Mouse (Mus musculus) C2C12 (cell line): ENCODE data around the gene Egfr. TPM values are rescaled to one million over a fixed set of nuclear protein-coding genes. Genes with fewer than 3 reads are reported as not detected.

Source experiments
- H3K27me3 ChIP-seq: one replicate; pipeline ENCODE4 v1.6.1; 2011; ENCODE audit not compliant: control insufficient read depth, insufficient read depth, insufficient read length
- H3K36me3 ChIP-seq: one replicate; pipeline ENCODE4 v1.6.1; 2011; ENCODE audit not compliant: control insufficient read depth, insufficient read depth
- H3K4me3 ChIP-seq: one replicate; pipeline ENCODE4 v1.5.1; 2011; ENCODE audit warnings: mild to moderate bottlenecking, control low read depth; ENCODE audit not compliant: poor library complexity, insufficient read depth, severe bottlenecking
- H3K79me2 ChIP-seq: one replicate; pipeline ENCODE4 v1.6.1; 2011; ENCODE audit not compliant: control insufficient read depth, insufficient read depth
- H3K79me3 ChIP-seq: one replicate; pipeline ENCODE4 v1.6.1; 2011; ENCODE audit warnings: low read depth, control low read depth
- H3ac ChIP-seq: one replicate; pipeline ENCODE3; 2011; ENCODE audit warnings: low read depth; ENCODE audit not compliant: control insufficient read depth, insufficient read length
- CEBPB ChIP-seq: IDR thresholded peaks from one replicate; pipeline ENCODE4 v1.6.1; 2011; ENCODE audit warnings: low read depth, mild to moderate bottlenecking, control low read depth, moderate library complexity
- CTCF ChIP-seq: IDR thresholded peaks from one replicate; pipeline ENCODE4 v1.5.1; 2011; ENCODE audit not compliant: control insufficient read depth, insufficient read depth, insufficient read length
- FOSL1 ChIP-seq: IDR thresholded peaks from one replicate; pipeline ENCODE4 v1.8.0; 2011; ENCODE audit warnings: mild to moderate bottlenecking, low read length; ENCODE audit not compliant: poor library complexity, insufficient read depth, severe bottlenecking
- MAX ChIP-seq: IDR thresholded peaks from one replicate; pipeline ENCODE4 v1.6.1; 2011; ENCODE audit warnings: mild to moderate bottlenecking, control low read depth
- MYOD1 ChIP-seq: IDR thresholded peaks from one replicate; pipeline ENCODE4 v1.6.1; 2011; ENCODE audit warnings: low read depth; ENCODE audit not compliant: control insufficient read depth, insufficient read length
- MYOG ChIP-seq: IDR thresholded peaks from one replicate; pipeline ENCODE4 v1.6.1; 2011; ENCODE audit not compliant: control insufficient read depth, insufficient read length; ENCODE audit errors: extremely low read depth
- USF1 ChIP-seq: IDR thresholded peaks from one replicate; pipeline ENCODE4 v1.6.1; 2011; ENCODE audit warnings: low read depth, mild to moderate bottlenecking, control low read depth, moderate library complexity
- polyA plus RNA-seq: library from polyadenylated mRNA; unstranded; fragments of >200 nt; fragmentation: generic; extraction: Trizol; gene quantifications from one replicate; pipeline ENCODE4 v1.2.1, GENCODE M21; 2012; ENCODE audit warnings: missing spikeins

Egfr gene
- polyA plus RNA-seq, 1 experiment: 3.8 TPM

DNA sequence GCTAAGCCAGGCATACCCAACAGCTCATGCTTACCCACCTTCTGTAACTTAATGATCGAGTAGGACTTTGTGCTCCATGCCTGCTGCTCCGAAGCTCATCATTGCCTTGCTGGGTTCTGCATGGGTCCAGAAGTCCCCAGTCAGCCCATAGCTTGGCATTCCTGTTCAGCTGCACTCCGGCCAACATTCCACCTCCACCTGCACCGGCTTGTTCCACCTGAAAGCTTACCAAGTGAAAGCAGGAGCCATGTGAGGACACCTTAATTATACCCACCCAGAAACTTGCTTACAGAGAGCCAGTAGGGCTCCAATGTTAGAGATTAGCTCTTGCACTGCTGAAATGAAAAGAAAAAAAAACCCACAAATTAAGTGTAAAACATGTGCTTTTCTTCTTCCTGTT, 17.3 kb downstream of the Egfr start:
- H3K79me3 ChIP-seq: peaks cover 2% of the 10 kb centered on the region
- no peak for TF ChIP-seq MYOD1
- no peak for TF ChIP-seq CEBPB
- no peak for TF ChIP-seq FOSL1
- TF ChIP-seq MYOG: no peak
- TF ChIP-seq CTCF: no peak
- TF ChIP-seq MAX: no peak
- TF ChIP-seq USF1: no peak
- H3K79me2 ChIP-seq: peaks cover 6% of the 10 kb centered on the region
- no peak overlapping the region for H3ac ChIP-seq
- H3K4me3 ChIP-seq: no peak overlapping the region
- no peaks in the 10 kb centered on the region for H3K36me3 ChIP-seq
- H3K27me3 ChIP-seq: no peaks in the 10 kb centered on the region

DNA sequence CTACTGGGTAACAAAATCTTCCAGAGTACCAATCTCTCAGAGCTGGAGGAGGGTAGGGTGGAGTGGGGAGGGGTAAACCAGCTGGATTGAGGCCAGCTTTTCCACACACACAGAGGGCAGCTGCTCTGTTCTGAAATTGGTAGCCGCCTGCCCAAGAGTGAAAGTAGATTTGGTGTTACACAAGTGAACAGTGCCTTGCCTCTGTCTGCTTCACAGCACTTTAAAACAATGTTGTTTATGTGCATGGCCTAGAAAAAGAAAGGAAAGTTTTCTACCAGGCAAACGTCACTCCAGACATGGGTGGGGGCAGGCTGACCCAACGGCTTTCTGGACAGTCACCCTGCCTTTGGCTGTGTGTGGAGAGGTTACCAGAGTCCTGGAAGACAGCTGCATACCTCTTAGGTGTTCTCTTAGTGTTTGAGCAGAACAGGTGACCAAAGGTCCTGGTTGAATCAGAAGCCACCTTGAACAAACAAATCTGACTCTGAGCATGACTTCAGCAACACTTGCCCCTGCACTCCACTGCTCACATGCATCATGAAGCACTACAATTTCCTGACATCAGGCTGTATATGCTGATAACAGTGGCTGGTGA, 17.8 kb downstream of the Egfr start:
- TF ChIP-seq CEBPB (no peak), MYOD1 (peak; percentile 39)

GRCm38 (mm10) chr11:16770966-16771365, 19.0 kb downstream of the Egfr start:
- Histone ChIP-seq H3K27me3 (no peaks in the 10 kb centered on the region), H3K79me2 (no peaks in the 10 kb centered on the region), H3K4me3 (no peak overlapping the region), H3ac (no peak overlapping the region), H3K79me3 (no peaks in the 10 kb centered on the region), H3K36me3 (no peaks in the 10 kb centered on the region)
- no peak for TF ChIP-seq MAX
- no peak for TF ChIP-seq USF1
- no peak for TF ChIP-seq CEBPB
- no peak for TF ChIP-seq FOSL1
- no peak for TF ChIP-seq MYOG
- TF ChIP-seq CTCF: no peak
- TF ChIP-seq MYOD1: no peak

More for the DNA sequence above, 17.8 kb downstream of the Egfr start:
- H3K79me3 ChIP-seq: peaks cover under 1% of the 10 kb centered on the region
- H3K36me3 ChIP-seq: no peaks in the 10 kb centered on the region
- H3ac ChIP-seq: no peak overlapping the region
- H3K27me3 ChIP-seq: no peaks in the 10 kb centered on the region
- no peak overlapping the region for H3K4me3 ChIP-seq
- peaks cover 5% of the 10 kb centered on the region for H3K79me2 ChIP-seq

DNA sequence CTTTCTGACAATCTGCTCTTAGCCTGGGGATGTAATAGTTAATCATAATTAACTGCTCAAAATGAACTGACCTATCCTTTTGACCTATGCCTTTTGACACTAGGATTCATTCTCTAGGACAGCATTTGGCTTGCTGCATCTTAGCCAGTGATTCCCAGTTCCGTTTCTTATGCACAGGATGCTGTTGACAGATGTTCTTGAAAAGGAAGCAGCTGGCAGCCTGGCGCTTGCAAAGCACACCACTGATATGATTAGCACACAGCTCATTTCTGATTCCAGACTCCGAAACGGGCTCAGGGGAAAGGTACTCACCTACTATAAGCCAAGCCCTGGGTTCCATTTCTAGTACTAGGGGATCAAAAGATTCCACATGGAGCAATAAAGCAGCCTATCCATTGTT, 20.7 kb downstream of the Egfr start:
- TF ChIP-seq MAX (no peak), CEBPB (no peak), MYOD1 (no peak), USF1 (no peak), FOSL1 (no peak), CTCF (no peak), MYOG (no peak)
- Histone ChIP-seq H3ac (no peak overlapping the region), H3K79me2 (no peaks in the 10 kb centered on the region)

GRCm38 (mm10) chr11:16776967-16777366, 25.0 kb downstream of the Egfr start:
- no peaks in the 10 kb centered on the region for H3K36me3 ChIP-seq
- H3K4me3 ChIP-seq: no peak overlapping the region
- H3K27me3 ChIP-seq: no peaks in the 10 kb centered on the region
- no peaks in the 10 kb centered on the region for H3K79me3 ChIP-seq
- H3ac ChIP-seq: no peak overlapping the region
- no peaks in the 10 kb centered on the region for H3K79me2 ChIP-seq
- TF ChIP-seq CTCF: no peak
- no peak for TF ChIP-seq MYOD1
- TF ChIP-seq USF1: no peak
- TF ChIP-seq MYOG: no peak
- TF ChIP-seq MAX: no peak
- no peak for TF ChIP-seq CEBPB
- TF ChIP-seq FOSL1: no peak

More for the DNA sequence above, 20.7 kb downstream of the Egfr start:
- Histone ChIP-seq H3K27me3 (no peaks in the 10 kb centered on the region), H3K79me3 (no peaks in the 10 kb centered on the region), H3K4me3 (no peak overlapping the region), H3K36me3 (no peaks in the 10 kb centered on the region)

DNA sequence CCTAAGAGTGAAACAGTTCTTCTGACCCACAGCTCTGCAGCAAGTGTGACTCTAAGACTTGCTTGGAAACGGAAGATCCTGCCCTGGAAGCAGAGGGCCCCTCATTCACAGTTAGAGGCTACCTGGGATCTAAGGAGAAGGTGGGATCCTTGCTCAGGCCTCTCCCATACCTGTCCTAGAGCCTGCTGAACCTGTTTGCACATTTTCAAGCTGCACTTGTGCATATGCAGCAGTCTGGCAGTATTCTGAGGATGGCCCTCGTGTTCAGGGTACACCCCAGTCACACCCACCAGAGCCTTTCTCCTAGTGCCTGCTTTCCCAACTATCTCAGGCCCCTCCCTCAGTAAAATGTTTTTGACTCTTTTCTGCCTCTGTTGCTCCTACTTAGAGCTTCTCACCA, 29.6 kb downstream of the Egfr start:
- no peaks in the 10 kb centered on the region for H3K79me2 ChIP-seq
- no peak overlapping the region for H3K4me3 ChIP-seq
- TF ChIP-seq MYOD1: no peak
- TF ChIP-seq MAX: no peak
- TF ChIP-seq CTCF: no peak
- TF ChIP-seq MYOG: no peak
- no peak for TF ChIP-seq FOSL1
- no peak for TF ChIP-seq USF1
- no peak for TF ChIP-seq CEBPB
- peaks cover 1% of the 10 kb centered on the region for H3K79me3 ChIP-seq
- no peak overlapping the region for H3ac ChIP-seq
- no peaks in the 10 kb centered on the region for H3K27me3 ChIP-seq
- H3K36me3 ChIP-seq: no peaks in the 10 kb centered on the region
